Mouse (Mus musculus) CH12.LX (cell line): Measurements from ENCODE around the gene Iqcd. TPM values are rescaled to one million over a fixed set of nuclear protein-coding genes. Genes with fewer than 3 reads are reported as not detected.

Source experiments
- DNase-seq: peaks from one replicate; pipeline ENCODE4 v3.0.0-alpha.2; 2013; ENCODE audit errors: extremely low read depth
- H3K27ac ChIP-seq: 2 replicates; pipeline ENCODE4 v1.5.1; 2012; ENCODE audit warnings: low read depth, mild to moderate bottlenecking, control low read depth, moderate library complexity; ENCODE audit not compliant: insufficient read depth
- H3K27me3 ChIP-seq: replicated peaks from 2 replicates; pipeline ENCODE3; 2012; ENCODE audit warnings: inconsistent platforms
- H3K36me3 ChIP-seq, 2 experiments: replicated peaks in 1 of 2; 2 replicates each; pipeline versions ENCODE3 to v1.6.1; 2012; ENCODE audit warnings: inconsistent platforms in 1 of 2, low read length in 1 of 2, mild to moderate bottlenecking in 1 of 2, mixed read lengths in 1 of 2, moderate library complexity in 1 of 2; ENCODE audit not compliant: control insufficient read depth in 1 of 2, insufficient read depth in 1 of 2
- H3K4me1 ChIP-seq, 2 experiments: 2 replicates each; pipeline ENCODE4 v1.6.1; 2012; ENCODE audit warnings: inconsistent platforms in 1 of 2, moderate library complexity in 1 of 2; ENCODE audit not compliant: insufficient read depth in 2 of 2, control insufficient read depth in 1 of 2
- H3K4me2 ChIP-seq: 2 replicates; pipeline ENCODE4 v1.6.1; 2012; ENCODE audit warnings: low read depth, mild to moderate bottlenecking, control low read depth; ENCODE audit not compliant: poor library complexity, insufficient read depth, severe bottlenecking
- H3K4me3 ChIP-seq, 3 experiments: fragments of 150-350 bp in 1 of 3; sonication (generic) in 1 of 3; replicated peaks in 1 of 3; 2 replicates each; pipeline versions ENCODE3 to v1.5.1; 2011 to 2012; ENCODE audit warnings: low read depth in 2 of 3, low read length in 2 of 3, mild to moderate bottlenecking in 2 of 3, moderate library complexity in 2 of 3, control low read depth in 1 of 3, improper control_type of control experiment in 1 of 3, inconsistent platforms in 1 of 3, mixed read lengths in 1 of 3; ENCODE audit not compliant: poor library complexity in 1 of 3
- H3K79me2 ChIP-seq: replicated peaks from 2 replicates; pipeline ENCODE4 v1.6.1; 2012; ENCODE audit warnings: mild to moderate bottlenecking, moderate library complexity; ENCODE audit not compliant: control insufficient read depth, poor library complexity, insufficient read depth, severe bottlenecking; ENCODE audit errors: extremely low read depth
- H3K9ac ChIP-seq: 2 replicates; pipeline ENCODE4 v1.6.1; 2012; ENCODE audit warnings: low read depth, mild to moderate bottlenecking, control low read depth, moderate library complexity; ENCODE audit not compliant: insufficient read depth
- H3K9me3 ChIP-seq: replicated peaks from 2 replicates; pipeline ENCODE3; 2012; ENCODE audit warnings: low read length, inconsistent platforms, mixed read lengths
- BHLHE40 ChIP-seq: IDR thresholded peaks from 2 replicates; pipeline ENCODE4 v1.6.1; 2011; ENCODE audit warnings: mild to moderate bottlenecking, low read depth, low read length, improper control_type of control experiment
- ELF1 ChIP-seq: IDR thresholded peaks from 2 replicates; pipeline ENCODE4 v1.6.1; 2014; ENCODE audit warnings: low read depth, mild to moderate bottlenecking, inconsistent platforms, low read length, improper control_type of control experiment
- ETS1 ChIP-seq: conservative IDR thresholded peaks from 2 replicates; pipeline ENCODE4 v1.6.1; 2012; ENCODE audit warnings: low read depth, mild to moderate bottlenecking, inconsistent platforms, low read length, improper control_type of control experiment, moderate library complexity
- SIN3A ChIP-seq: IDR thresholded peaks from 2 replicates; pipeline ENCODE4 v1.6.1; 2012; ENCODE audit warnings: low read length, improper control_type of control experiment, inconsistent platforms
- UBTF ChIP-seq: IDR thresholded peaks from 2 replicates; pipeline ENCODE4 v1.6.1; 2012; ENCODE audit warnings: low read depth, mild to moderate bottlenecking, inconsistent platforms, low read length, improper control_type of control experiment, moderate library complexity
- ZMIZ1 ChIP-seq: IDR thresholded peaks from 2 replicates; pipeline ENCODE4 v1.6.1; 2012; ENCODE audit warnings: low read depth, mild to moderate bottlenecking, inconsistent platforms, low read length, improper control_type of control experiment
- dilution Hi-C: fragments of 300-500 bp; cut with MboI; formaldehyde crosslinking; loops from 2 replicates; pipeline ENCODE4 v1.14.3; 2020; ENCODE audit warnings: low sequenced_read_pairs; ENCODE audit not compliant: extremely low pct_unique_long_range_greater_than_20kb, extremely low pct_ligation_motif_present
- in situ Hi-C: fragments of 300-500 bp; cut with MboI; formaldehyde crosslinking; loops from 3 replicates; pipeline ENCODE4 v1.14.3; 2019; ENCODE audit warnings: low sequenced_read_pairs, low pct_ligation_motif_present, low pct_unique_long_range_greater_than_20kb, mixed read lengths
- polyA plus RNA-seq: library from polyadenylated mRNA; unstranded; fragments of >175 nt; gene quantifications from 2 replicates; pipeline ENCODE4 v1.2.1, GENCODE M21; 2012; ENCODE audit warnings: low read depth; ENCODE audit not compliant: insufficient read length
- total RNA-seq, 2 experiments: library from RNA; depleted of rRNA; stranded (reverse); fragments of 300-350 nt in 1 of 2; fragments of >200 nt in 1 of 2; gene quantifications; 2 replicates each; pipeline ENCODE4 v1.2.3; 2012 to 2014

Gene Iqcd
- total and polyA plus RNA-seq, 3 experiments, result 0.59 to 0.77 TPM; not detected in 1

- Histone ChIP-seq H3K27ac (no peak overlapping the region), H3K4me2 (no peak overlapping the region)
- in situ Hi-C loops, result no loop called here
- no peak for TF ChIP-seq BHLHE40
- TF ChIP-seq ZMIZ1, result 0 out of 2 replicates have a peak, but pooled peaks have one; percentile 17
- TF ChIP-seq, all 38 proteins: peak for 1
- dilution Hi-C loops, result no loop called here
- H3K4me3 ChIP-seq, result no peak overlapping the region
- DNase-seq, result no peak
- peaks cover 19 to 65% of the 10 kb centered on the region in 2 experiments for H3K4me1 ChIP-seq
- peaks cover 62 to 80% of the 10 kb centered on the region in 2 experiments for H3K36me3 ChIP-seq
- H3K27me3 ChIP-seq, result no peaks in the 10 kb centered on the region
- H3K79me2 ChIP-seq, result no peaks in the 10 kb centered on the region
- peaks cover 27% of the 10 kb centered on the region for H3K9me3 ChIP-seq
- no peak overlapping the region for H3K9ac ChIP-seq
Measured at GRCm38 (mm10) chr5:120627515-120628300, 38.9 kb downstream of the Iqcd start.

- dilution Hi-C loops, result no loop called here
- Histone ChIP-seq H3K36me3 (peaks cover 54 to 71% of the 10 kb centered on the region in 2 experiments), H3K9ac (no peak overlapping the region), H3K27ac (no peak overlapping the region), H3K9me3 (peaks cover 20% of the 10 kb centered on the region), H3K27me3 (no peaks in the 10 kb centered on the region), H3K79me2 (no peaks in the 10 kb centered on the region), H3K4me1 (peaks cover 11 to 56% of the 10 kb centered on the region in 2 experiments), H3K4me3 (no peak overlapping the region), H3K4me2 (no peak overlapping the region)
- in situ Hi-C loops, result no loop called here
- TF ChIP-seq UBTF (no peak), ELF1 (no peak), ETS1 (no peak)
- DNase-seq, result no peak
Measured at GRCm38 (mm10) chr5:120628624-120629023, 39.8 kb downstream of the Iqcd start.

GRCm38 (mm10) chr5:120631128-120631527 lies 42.3 kb downstream of the Iqcd start:
- TF ChIP-seq SIN3A (no peak), ETS1 (no peak)
- Histone ChIP-seq H3K79me2 (no peaks in the 10 kb centered on the region), H3K9ac (no peak overlapping the region), H3K4me1 (peaks cover 24 to 56% of the 10 kb centered on the region in 2 experiments), H3K36me3 (peaks cover 30 to 46% of the 10 kb centered on the region in 2 experiments), H3K27me3 (no peaks in the 10 kb centered on the region), H3K27ac (no peak overlapping the region), H3K4me3 (no peak overlapping the region), H3K9me3 (peaks cover 23% of the 10 kb centered on the region), H3K4me2 (no peak overlapping the region)
- in situ Hi-C loops, result no loop called here
- dilution Hi-C loops, result no loop called here
- no peak for DNase-seq
